ENCODE assay signal across 8 mouse cellular contexts in the genomic region with DNA sequence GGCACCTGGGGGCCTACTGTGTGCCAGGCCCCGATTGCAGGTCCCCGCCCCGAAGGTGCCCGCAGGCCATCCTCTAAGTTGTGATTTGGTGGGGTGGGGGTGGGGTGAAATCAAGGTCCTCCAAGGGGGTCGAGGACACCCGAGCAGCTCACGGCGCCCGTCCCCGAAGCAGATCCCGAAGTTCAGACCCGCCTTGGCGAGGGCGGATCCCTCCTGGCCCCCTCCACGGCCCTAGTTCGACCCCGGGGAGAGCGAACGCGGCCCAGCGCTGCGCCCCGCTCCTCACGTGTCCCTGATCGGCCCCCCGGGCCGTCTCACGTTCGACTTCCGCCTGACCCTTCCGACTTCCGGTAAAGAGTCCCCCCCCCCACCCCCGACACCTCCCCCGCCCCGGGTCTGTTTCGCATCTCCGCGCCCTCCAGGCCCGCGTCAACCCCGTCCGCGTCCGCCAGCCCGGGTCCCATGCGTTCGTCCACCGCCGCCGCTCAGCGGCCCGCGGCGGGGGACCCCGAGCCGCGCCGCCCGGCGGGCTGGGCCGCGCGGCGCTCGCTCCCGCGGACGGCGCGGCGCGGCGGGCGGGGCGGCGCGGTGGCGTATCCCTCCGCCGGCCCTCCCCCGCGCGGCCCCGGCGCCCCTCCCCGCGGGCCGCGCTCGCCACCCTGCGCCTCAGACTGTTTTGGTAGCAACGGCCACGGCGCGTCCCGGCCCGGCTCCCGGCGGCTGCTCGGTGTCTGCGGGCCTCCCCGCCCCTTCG. TPM values are rescaled to one million over a fixed set of nuclear protein-coding genes. Genes with fewer than 3 reads are reported as not detected.
DNase-seq lines count a peak whose midpoint lies in the region; ATAC-seq and TF ChIP-seq lines count a peak whose summit lies in the region.

A gene (plus strand): TSS at position 164 of the 754 bp plus-strand sequence.

- ATAC-seq in embryonic facial prominence, embryonic 15.5 days (ENCODE audit: insufficient number of reproducible peaks, low FRiP score, low TSS enrichment, low read depth), result peak; percentile 85
- peak; percentile 87 for ATAC-seq in kidney, embryonic 14.5 days (ENCODE audit: low FRiP score, low TSS enrichment)
- ATAC-seq in limb, embryonic 14.5 days (ENCODE audit: low FRiP score, low read depth), result peak; percentile 86
- ATAC-seq in midbrain, embryonic 16.5 days, result peak; percentile 75

- peak; percentile 86; the same call in 1 of the 2 replicates for TF ChIP-seq POLR2A in bone marrow, adult 2 months (IDR thresholded peaks at IDR 0.05; ENCODE audit: borderline replicate concordance, control insufficient read depth, low read depth, low read length)
- peak; percentile 93; the same call in 1 of the 2 replicates for TF ChIP-seq POLR2A in limb, embryonic 14.5 days (IDR thresholded peaks at IDR 0.05; ENCODE audit: borderline replicate concordance, extremely low read depth, insufficient read depth, insufficient read length)
- TF ChIP-seq POLR2A in spleen, adult 2 months (IDR thresholded peaks at IDR 0.05; ENCODE audit: low read depth, low read length), result peak; percentile 94

- H3K36me3 ChIP-seq in embryonic facial prominence, embryonic 15.5 days, result no peaks in the 10 kb centered on the region
- H3K36me3 ChIP-seq in kidney, embryonic 14.5 days (ENCODE audit: control insufficient read depth, insufficient read depth, low read length), result no peaks in the 10 kb centered on the region
- no peaks in the 10 kb centered on the region for H3K36me3 ChIP-seq in limb, embryonic 14.5 days (ENCODE audit: control insufficient read depth, insufficient read depth, low read length)
- no peaks in the 10 kb centered on the region for H3K36me3 ChIP-seq in midbrain, embryonic 16.5 days (ENCODE audit: control insufficient read depth, insufficient read depth, low read length)
- H3K36me3 ChIP-seq in spleen, adult 2 months (ENCODE audit: control insufficient read depth, insufficient read depth, low read length), result no peaks in the 10 kb centered on the region

- H3K27me3 ChIP-seq in embryonic facial prominence, embryonic 15.5 days, result no peaks in the 10 kb centered on the region
- H3K27me3 ChIP-seq in kidney, embryonic 14.5 days (ENCODE audit: control insufficient read depth, insufficient read depth, low read length), result no peaks in the 10 kb centered on the region
- H3K27me3 ChIP-seq in limb, embryonic 14.5 days (ENCODE audit: control insufficient read depth, insufficient read depth, low read length), result no peaks in the 10 kb centered on the region
- no peaks in the 10 kb centered on the region for H3K27me3 ChIP-seq in midbrain, embryonic 16.5 days (ENCODE audit: control insufficient read depth, insufficient read depth, low read depth, low read length)
- H3K27me3 ChIP-seq in spleen, adult 2 months (ENCODE audit: control insufficient read depth, insufficient read depth, low read length), result no peaks in the 10 kb centered on the region; the same call in 1 of the 2 replicates

- no peaks in the 10 kb centered on the region for H3K9me3 ChIP-seq in embryonic facial prominence, embryonic 15.5 days (replicated peaks)
- H3K9me3 ChIP-seq in kidney, embryonic 14.5 days (ENCODE audit: control insufficient read depth, low read length), result no peaks in the 10 kb centered on the region
- no peaks in the 10 kb centered on the region for H3K9me3 ChIP-seq in limb, embryonic 14.5 days (ENCODE audit: control insufficient read depth, low read length)
- no peaks in the 10 kb centered on the region for H3K9me3 ChIP-seq in midbrain, embryonic 16.5 days (replicated peaks; ENCODE audit: control insufficient read depth, low read length, poor library complexity, severe bottlenecking)

- peak within 1 kb of the TSS; percentile 90 for H3K9ac ChIP-seq in embryonic facial prominence, embryonic 15.5 days
- peak within 1 kb of the TSS; percentile 99 for H3K9ac ChIP-seq in kidney, embryonic 14.5 days (ENCODE audit: low read depth, low read length)
- peak within 1 kb of the TSS; percentile 93 for H3K9ac ChIP-seq in limb, embryonic 14.5 days (ENCODE audit: low read depth, low read length, severe bottlenecking)
- peak within 1 kb of the TSS; percentile 92 for H3K9ac ChIP-seq in midbrain, embryonic 16.5 days (ENCODE audit: low read depth, low read length)

- H3K4me2 ChIP-seq in embryonic facial prominence, embryonic 15.5 days (replicated peaks), result peak within 1 kb of the TSS; percentile 73
- H3K4me2 ChIP-seq in kidney, embryonic 14.5 days (replicated peaks; ENCODE audit: low read depth, low read length), result peak within 1 kb of the TSS; percentile 76
- peak within 1 kb of the TSS; percentile 89 for H3K4me2 ChIP-seq in limb, embryonic 14.5 days (replicated peaks; ENCODE audit: low read depth, low read length, severe bottlenecking)
- peak within 1 kb of the TSS; percentile 90 for H3K4me2 ChIP-seq in midbrain, embryonic 16.5 days (ENCODE audit: low read length)

- H3K27ac ChIP-seq in bone marrow, adult 2 months (ENCODE audit: control insufficient read depth, insufficient read depth, low read depth, low read length, poor library complexity), result peak within 1 kb of the TSS; percentile 95
- peak within 1 kb of the TSS; percentile 95 for H3K27ac ChIP-seq in embryonic facial prominence, embryonic 15.5 days (replicated peaks)
- peak within 1 kb of the TSS; percentile 90 for H3K27ac ChIP-seq in kidney, embryonic 14.5 days (ENCODE audit: low read depth, low read length)
- peak within 1 kb of the TSS; percentile 96 for H3K27ac ChIP-seq in limb, embryonic 14.5 days (replicated peaks; ENCODE audit: low read depth, low read length)
- H3K27ac ChIP-seq in midbrain, embryonic 16.5 days (ENCODE audit: low read length), result peak within 1 kb of the TSS; percentile 98
- peak within 1 kb of the TSS; percentile 99 for H3K27ac ChIP-seq in spleen, adult 2 months (ENCODE audit: insufficient read depth, low read length)

- no peak for TF ChIP-seq CTCF in bone marrow, adult 2 months (IDR thresholded peaks at IDR 0.05; ENCODE audit: control insufficient read depth, insufficient read depth, low read length)
- TF ChIP-seq CTCF in spleen, adult 2 months (IDR thresholded peaks at IDR 0.05; ENCODE audit: extremely low read depth, insufficient read depth, insufficient read length, insufficient replicate concordance), result no peak

- no peaks in the 10 kb centered on the region for H3K4me1 ChIP-seq in bone marrow, adult 2 months (ENCODE audit: control insufficient read depth, insufficient read depth, low read length)
- peaks cover 24% of the 10 kb centered on the region for H3K4me1 ChIP-seq in embryonic facial prominence, embryonic 15.5 days
- peaks cover 20% of the 10 kb centered on the region for H3K4me1 ChIP-seq in kidney, embryonic 14.5 days (ENCODE audit: control insufficient read depth, insufficient read depth, low read length)
- peaks cover 15% of the 10 kb centered on the region; the same call in 1 of the 2 replicates for H3K4me1 ChIP-seq in limb, embryonic 14.5 days (ENCODE audit: control insufficient read depth, insufficient read depth, low read length)
- H3K4me1 ChIP-seq in midbrain, embryonic 16.5 days (ENCODE audit: control insufficient read depth, insufficient read depth, low read length), result peaks cover 31% of the 10 kb centered on the region
- H3K4me1 ChIP-seq in spleen, adult 2 months (ENCODE audit: control insufficient read depth, insufficient read depth, insufficient read length), result peaks cover 4% of the 10 kb centered on the region

- 5% methylated on average over 98 of the region's 103 CpGs for WGBS in bone marrow, adult 2 months
- under 1% methylated on average over 80 of the region's 103 CpGs for WGBS in embryonic facial prominence, embryonic 15.5 days
- under 1% methylated on average over 60 of the region's 103 CpGs for WGBS in kidney, embryonic 14.5 days
- 0% methylated on average over 8 of the region's 103 CpGs for WGBS in limb, embryonic 14.5 days
- under 1% methylated on average over 57 of the region's 103 CpGs for WGBS in midbrain, embryonic 16.5 days
- WGBS in spleen, adult 2 months, result under 1% methylated on average over 88 of the region's 103 CpGs

- DNase-seq in A20 (ENCODE audit: low read depth, low spot score), result peak; percentile 93
- DNase-seq in heart, adult 9 months (ENCODE audit: low spot score in 2 of 2), result peak; percentile 88 to 95
- DNase-seq in limb, embryonic 14.5 days (ENCODE audit: low spot score), result peak; percentile 77
- peak; percentile 72 to 74 for DNase-seq in spleen, adult 2 months (ENCODE audit: low read depth in 1 of 2, low spot score in 2 of 2)

- H3K4me3 ChIP-seq in bone marrow, adult 2 months (replicated peaks; ENCODE audit: control insufficient read depth, low read depth, low read length), result peak within 1 kb of the TSS; percentile 82
- H3K4me3 ChIP-seq in embryonic facial prominence, embryonic 15.5 days (replicated peaks), result peak within 1 kb of the TSS; percentile 97
- peak within 1 kb of the TSS; percentile 99 for H3K4me3 ChIP-seq in kidney, embryonic 14.5 days (ENCODE audit: low read length)
- peak within 1 kb of the TSS; percentile 94 for H3K4me3 ChIP-seq in limb, embryonic 14.5 days (replicated peaks; ENCODE audit: low read length)
- H3K4me3 ChIP-seq in midbrain, embryonic 16.5 days (ENCODE audit: low read depth, low read length), result peak within 1 kb of the TSS; percentile 94
- peak within 1 kb of the TSS; percentile 100 for H3K4me3 ChIP-seq in spleen, adult 2 months (ENCODE audit: extremely low read depth, insufficient read depth, insufficient read length)

RNA-seq across cellular contexts. Expression of the gene that starts here (rescaled TPM):
- polyA plus RNA-seq in bone marrow, adult 2 months (2011; ENCODE audit: insufficient read depth, insufficient read length, low replicate concordance, missing spikeins), result 42.8 and 60.6 TPM in 2 replicates
- polyA plus RNA-seq in embryonic facial prominence, embryonic 15.5 days (2015; fragmentation: Nextera tagmentation; extraction: Ambion mirVana), result 60.5 and 65.2 TPM in 2 replicates
- 76.6 and 88.5 TPM in 2 replicates for polyA plus RNA-seq in kidney, embryonic 14.5 days (2014; fragmentation: Nextera tagmentation; extraction: Ambion mirVana)
- 156 and 220 TPM in 2 replicates for polyA plus RNA-seq in limb, embryonic 14.5 days (2012; rRNA removed)
- 87.2 and 108 TPM in 2 replicates for polyA plus RNA-seq in limb, embryonic 14.5 days (2014; fragmentation: Nextera tagmentation; extraction: Ambion mirVana)
- 60.1 and 65.5 TPM in 2 replicates for polyA plus RNA-seq in midbrain, embryonic 16.5 days (2015; fragmentation: Nextera tagmentation; extraction: Ambion mirVana)
- 70.0 and 71.9 TPM in 2 replicates for polyA plus RNA-seq in spleen, adult 2 months (2012; rRNA removed)

Comparison
In these comparisons a context has a peak if more than half of its experiments do, and no peak if none do; other contexts are left out.
1. Peak in every context shown above with its lines: DNase-seq, ATAC-seq, H3K4me3 ChIP-seq and H3K27ac ChIP-seq.